12 mouse cellular contexts compared by ENCODE assay signal in genomic region chr14:118983396-118983795, GRCm38 (mm10).
"Had no signal": no experiment of that assay in that cellular context is flagged by ENCODE, and none has a peak within 500 bp of the region (broad histone marks: within the 10 kb centered on the region; RNA-seq: fewer than 3 reads in every experiment).

No protein-coding gene starts in this region.

- H3K9me3 ChIP-seq: limb, embryonic 13.5 days; midbrain, embryonic 10.5 days; neural tube, embryonic 15.5 days had no signal

- H3K27me3 ChIP-seq: limb, embryonic 13.5 days; neural tube, embryonic 15.5 days had no signal

- DNase-seq: kidney, postnatal 14 days; left cerebral cortex, postnatal 4 days; lung, embryonic 14.5 days; lung, postnatal 10 days; lung, postnatal 4 days; midbrain, embryonic 14.5 days; right cerebral cortex, adult 18-20 months; right cerebral cortex, postnatal 25 days had no signal

- H3K4me1 ChIP-seq: limb, embryonic 13.5 days; neural tube, embryonic 15.5 days had no signal

- H3K4me2 ChIP-seq: limb, embryonic 13.5 days; lung, embryonic 14.5 days; neural tube, embryonic 15.5 days had no signal

- H3K9ac ChIP-seq: limb, embryonic 13.5 days; lung, embryonic 14.5 days; neural tube, embryonic 15.5 days had no signal

- H3K27ac ChIP-seq: limb, embryonic 13.5 days; midbrain, embryonic 10.5 days had no signal

- H3K4me3 ChIP-seq: limb, embryonic 13.5 days; midbrain, embryonic 10.5 days; myocyte; neural tube, embryonic 15.5 days had no signal
